Mouse (Mus musculus) limb, embryonic 12.5 days (tissue): ENCODE results near the gene Pdlim1. TPM values are rescaled to one million over a fixed set of nuclear protein-coding genes. Genes with fewer than 3 reads are reported as not detected.

Source experiments
- ATAC-seq: fragments of 200-750 bp; cut with Nextera tagmentation; 2 replicates; pipeline ENCODE4 v1.8.0; 2017; ENCODE audit warnings: low read depth, moderate TSS enrichment; ENCODE audit not compliant: insufficient number of reproducible peaks, insufficient read depth, low FRiP score, low TSS enrichment
- H3K27ac ChIP-seq: fragments of 300-500 bp; sonication (generic); 2 replicates; pipeline ENCODE4 v1.5.1; 2016; ENCODE audit warnings: mild to moderate bottlenecking, moderate library complexity
- H3K27me3 ChIP-seq: fragments of 300-500 bp; sonication (generic); 2 replicates; pipeline ENCODE4 v1.6.1; 2016; ENCODE audit warnings: mild to moderate bottlenecking, moderate library complexity
- H3K36me3 ChIP-seq: fragments of 300-500 bp; sonication (generic); 2 replicates; pipeline ENCODE4 v1.6.1; 2016; ENCODE audit warnings: mild to moderate bottlenecking, moderate library complexity
- H3K4me1 ChIP-seq: fragments of 300-500 bp; sonication (generic); replicated peaks from 2 replicates; pipeline ENCODE4 v1.6.1; 2016
- H3K4me2 ChIP-seq: fragments of 300-500 bp; sonication (generic); 2 replicates; pipeline ENCODE4 v1.6.1; 2016; ENCODE audit warnings: mild to moderate bottlenecking, moderate library complexity
- H3K4me3 ChIP-seq: fragments of 300-500 bp; sonication (generic); replicated peaks from 2 replicates; pipeline ENCODE4 v1.5.1; 2016; ENCODE audit warnings: mild to moderate bottlenecking
- H3K9ac ChIP-seq: fragments of 300-500 bp; sonication (generic); replicated peaks from 2 replicates; pipeline ENCODE4 v1.6.1; 2016; ENCODE audit warnings: mild to moderate bottlenecking, moderate library complexity
- H3K9me3 ChIP-seq: fragments of 300-500 bp; sonication (generic); 2 replicates; pipeline ENCODE4 v1.6.1; 2016; ENCODE audit warnings: mild to moderate bottlenecking, moderate library complexity
- WGBS: fragments of 180-500 bp; shearing (Covaris S2); methylation state at CpG from one replicate; pipeline ENCODE4 v1.1.7; 2016; 5-methylcytosine and 5-hydroxymethylcytosine counted together
- polyA plus RNA-seq: library from polyadenylated mRNA; unstranded; fragments of >200 nt; fragmentation: Nextera tagmentation; extraction: Ambion mirVana; gene quantifications from 2 replicates; pipeline ENCODE4 v1.2.1, GENCODE M21; 2016

Pdlim1 gene
- 89.9 and 92.1 TPM in 2 replicates for polyA plus RNA-seq

DNA sequence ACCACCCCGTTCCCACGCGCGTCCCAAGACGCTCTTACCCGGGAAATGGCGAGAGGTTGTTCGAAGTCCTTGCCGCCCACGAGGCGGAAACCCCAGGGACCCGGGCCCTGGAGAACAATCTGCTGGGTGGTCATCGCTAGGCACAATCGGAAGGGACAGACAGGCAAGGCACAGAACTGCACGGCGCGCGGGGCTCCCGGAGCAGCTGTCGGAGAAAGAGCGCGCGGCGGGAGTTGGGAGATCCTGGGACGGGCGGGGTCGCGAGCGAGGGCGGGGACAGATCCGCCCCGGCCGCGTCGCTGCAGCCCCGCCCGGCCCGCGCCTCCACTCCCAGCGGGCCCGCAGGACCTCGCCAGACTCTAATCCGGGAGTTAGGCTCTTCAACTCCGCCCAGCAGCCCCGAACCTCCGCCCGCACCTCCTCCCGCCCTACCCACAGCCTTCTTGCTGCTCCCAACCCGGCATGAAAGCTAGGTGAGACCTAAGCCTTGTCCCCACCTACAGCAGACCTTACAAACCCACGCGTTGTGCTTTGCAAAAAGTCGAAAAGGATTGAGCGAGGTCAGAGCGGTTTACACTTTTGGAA lies at the start of gene Pdlim1:
Gene Pdlim1, minus strand, starts transcription at position 535 of the 585 bp plus-strand sequence.
- Histone ChIP-seq H3K4me2 (peak within 1 kb of the TSS; percentile 95), H3K27me3 (peaks cover 47% of the 10 kb centered on the region), H3K27ac (no peak within 1 kb of the TSS), H3K9ac (peak within 1 kb of the TSS; percentile 66), H3K9me3 (no peaks in the 10 kb centered on the region), H3K4me1 (no peaks in the 10 kb centered on the region; the same call in 1 of the 2 replicates), H3K36me3 (no peaks in the 10 kb centered on the region), H3K4me3 (peak within 1 kb of the TSS; percentile 59)
- ATAC-seq, result peak; percentile 82
- WGBS, result under 1% methylated on average over 54 of the region's 54 CpGs

DNA sequence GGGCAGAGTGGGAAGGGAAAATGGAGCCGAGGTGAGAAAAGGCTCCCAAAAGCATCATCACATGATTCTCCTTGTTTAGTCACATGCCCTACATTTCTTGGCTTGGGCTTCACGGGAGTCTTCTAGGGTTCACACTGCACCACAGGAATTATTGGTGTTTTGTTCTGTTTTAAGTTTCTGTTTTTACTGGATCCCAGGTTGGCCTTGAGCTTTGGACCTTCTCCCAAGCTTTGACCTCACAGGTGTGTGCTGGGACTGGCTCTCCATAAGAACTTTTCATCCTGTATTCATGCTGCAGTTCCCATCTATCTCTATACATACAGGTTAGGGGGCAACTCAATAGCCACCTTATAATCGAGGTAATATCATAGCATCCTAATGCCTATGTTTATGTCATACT lies 47.6 kb upstream of the Pdlim1 start:
- Histone ChIP-seq H3K4me3 (no peak overlapping the region), H3K27me3 (no peaks in the 10 kb centered on the region), H3K4me2 (no peak overlapping the region), H3K9ac (no peak overlapping the region), H3K4me1 (no peaks in the 10 kb centered on the region), H3K36me3 (peaks cover 5% of the 10 kb centered on the region; the same call in 1 of the 2 replicates), H3K27ac (no peak overlapping the region), H3K9me3 (no peaks in the 10 kb centered on the region)
- ATAC-seq, result no peak
- WGBS, result 91% methylated on average over 3 of the region's 3 CpGs

DNA sequence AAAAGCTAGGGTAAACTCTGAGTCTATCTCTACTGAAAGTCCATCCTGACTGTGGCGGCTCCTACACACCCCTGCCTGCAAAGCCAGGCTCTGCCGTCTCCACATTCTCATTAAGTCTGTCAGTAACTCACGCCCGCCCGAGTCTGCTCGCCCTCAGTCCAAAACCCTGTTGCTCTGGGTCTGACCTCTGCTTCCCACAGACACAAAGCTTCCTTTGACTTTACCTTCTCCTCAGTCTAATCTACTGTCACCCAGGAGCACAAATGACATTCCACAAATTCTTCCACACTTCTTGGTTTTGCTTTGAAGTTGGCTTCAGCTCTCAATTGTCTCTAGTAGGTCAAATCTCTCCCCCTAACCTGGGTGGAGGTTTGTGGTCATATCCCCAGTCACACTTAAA lies 46.9 kb upstream of the Pdlim1 start:
- no peaks in the 10 kb centered on the region for H3K4me1 ChIP-seq
- H3K9ac ChIP-seq, result no peak overlapping the region
- ATAC-seq, result no peak
- WGBS, result 40% methylated on average over 6 of the region's 6 CpGs
- H3K4me2 ChIP-seq, result no peak overlapping the region
- no peaks in the 10 kb centered on the region for H3K27me3 ChIP-seq
- no peaks in the 10 kb centered on the region for H3K9me3 ChIP-seq
- no peak overlapping the region for H3K4me3 ChIP-seq
- H3K27ac ChIP-seq, result no peak overlapping the region
- H3K36me3 ChIP-seq, result peaks cover 5% of the 10 kb centered on the region; the same call in 1 of the 2 replicates

DNA sequence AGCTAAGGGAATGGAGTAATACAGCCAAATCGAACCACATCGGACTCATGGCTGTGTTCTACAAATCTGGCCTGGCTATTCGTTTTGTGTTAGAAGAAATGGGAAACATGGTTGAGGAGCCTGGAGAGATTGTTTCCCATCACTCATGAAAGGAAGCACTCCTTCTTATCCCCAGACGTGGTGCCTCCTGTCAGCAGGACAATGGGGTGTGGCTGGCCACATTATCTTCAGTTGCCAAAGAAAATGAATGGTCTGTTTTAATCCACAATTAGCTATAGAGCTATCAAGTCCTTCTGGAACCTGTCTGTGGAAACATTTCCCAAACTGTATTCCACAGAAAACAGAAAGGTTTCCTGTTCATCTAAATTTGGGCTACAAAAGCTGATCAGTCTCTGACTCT lies 45.4 kb upstream of the Pdlim1 start:
- no peak overlapping the region for H3K4me3 ChIP-seq
- H3K4me1 ChIP-seq, result no peaks in the 10 kb centered on the region
- no peak for ATAC-seq
- WGBS, result 78% methylated on average over 4 of the region's 4 CpGs
- H3K27me3 ChIP-seq, result no peaks in the 10 kb centered on the region
- no peaks in the 10 kb centered on the region for H3K9me3 ChIP-seq
- H3K4me2 ChIP-seq, result no peak overlapping the region
- no peak overlapping the region for H3K27ac ChIP-seq
- no peak overlapping the region for H3K9ac ChIP-seq
- H3K36me3 ChIP-seq, result peaks cover 5% of the 10 kb centered on the region; the same call in 1 of the 2 replicates

DNA sequence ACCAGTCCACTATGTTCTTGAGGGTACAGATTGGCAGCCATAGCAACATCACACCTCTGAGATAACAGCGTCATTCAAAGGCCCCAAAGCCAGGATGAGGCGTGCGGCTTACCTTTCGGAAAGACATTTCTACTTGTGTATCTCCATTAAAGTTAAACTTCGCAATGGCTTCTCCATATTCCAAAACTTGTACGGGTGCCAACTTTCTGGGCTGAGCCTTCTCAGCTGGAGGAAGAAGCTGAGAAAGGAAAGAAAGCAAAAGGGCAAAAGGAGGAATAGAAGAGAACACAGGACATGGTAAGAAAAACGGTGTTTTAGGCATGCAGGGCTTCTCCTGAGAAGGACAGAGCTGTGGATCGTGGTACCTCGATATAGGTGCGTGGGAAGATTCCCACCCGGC lies 42.6 kb upstream of the Pdlim1 start:
- Histone ChIP-seq H3K4me1 (no peaks in the 10 kb centered on the region), H3K27me3 (no peaks in the 10 kb centered on the region), H3K27ac (no peak overlapping the region), H3K36me3 (peaks cover 18% of the 10 kb centered on the region), H3K9me3 (no peaks in the 10 kb centered on the region), H3K9ac (no peak overlapping the region), H3K4me3 (no peak overlapping the region), H3K4me2 (no peak overlapping the region)
- ATAC-seq, result no peak
- 92% methylated on average over 11 of the region's 11 CpGs for WGBS

DNA sequence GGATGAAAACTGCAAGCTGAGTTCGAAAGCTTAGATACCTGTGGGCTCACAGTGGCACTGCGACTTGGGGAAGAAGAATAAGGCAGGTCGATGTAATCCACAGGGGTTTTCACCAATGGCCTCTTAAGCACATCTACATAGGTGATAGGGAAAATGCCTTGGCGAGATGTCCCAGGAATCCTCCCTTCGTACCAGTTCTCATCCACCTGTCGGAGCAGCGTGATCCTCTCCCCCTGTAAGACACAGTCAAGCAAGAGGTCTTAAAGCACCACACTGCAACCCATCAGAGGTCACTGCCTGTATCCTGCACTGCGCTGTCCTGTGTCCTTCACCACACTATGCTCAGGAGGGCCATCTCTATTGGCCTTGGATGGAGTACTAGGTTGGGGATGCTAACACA lies 40.0 kb upstream of the Pdlim1 start:
- no peak for ATAC-seq
- no peaks in the 10 kb centered on the region for H3K9me3 ChIP-seq
- peaks cover 25% of the 10 kb centered on the region for H3K36me3 ChIP-seq
- H3K9ac ChIP-seq, result no peak overlapping the region
- H3K4me2 ChIP-seq, result no peak overlapping the region
- WGBS, result 94% methylated on average over 8 of the region's 8 CpGs
- H3K27me3 ChIP-seq, result no peaks in the 10 kb centered on the region
- no peak overlapping the region for H3K4me3 ChIP-seq
- H3K27ac ChIP-seq, result no peak overlapping the region
- H3K4me1 ChIP-seq, result no peaks in the 10 kb centered on the region

DNA sequence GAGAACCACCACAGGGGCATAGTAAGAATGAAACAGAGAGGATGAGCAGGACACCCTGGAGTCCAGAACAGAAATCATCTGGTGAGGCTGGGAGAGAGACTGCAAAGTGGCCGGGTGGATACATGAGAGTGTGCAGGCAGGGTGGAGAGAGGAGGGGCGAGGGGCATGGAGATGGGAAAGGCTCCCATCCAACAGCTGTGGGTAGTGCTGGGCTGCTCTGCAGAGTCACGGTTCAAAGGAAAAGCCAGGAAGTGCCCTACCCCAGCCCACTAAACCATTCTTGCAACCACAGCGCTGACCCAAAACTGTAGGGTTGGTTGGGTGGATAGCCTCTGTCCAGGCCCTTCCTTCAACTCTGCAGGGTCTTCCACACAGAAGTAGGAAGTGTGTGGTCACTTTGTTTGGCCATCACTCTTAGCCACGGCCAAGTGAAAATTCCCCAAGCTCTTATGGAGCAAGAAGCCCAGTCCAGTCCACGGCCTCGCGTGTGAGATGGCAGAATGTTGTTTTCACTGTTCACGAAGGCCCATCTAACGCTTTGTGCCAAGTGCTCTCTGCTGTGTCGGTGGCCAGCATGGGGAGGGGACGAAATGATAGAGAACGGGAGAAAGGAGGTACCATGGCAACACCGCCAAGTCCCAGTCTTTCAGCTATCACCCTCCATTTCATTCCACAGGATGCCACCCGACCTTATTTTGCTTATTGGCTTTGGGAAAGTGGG lies 38.9 kb upstream of the Pdlim1 start:
- Histone ChIP-seq H3K27ac (no peak overlapping the region), H3K4me1 (no peaks in the 10 kb centered on the region), H3K9me3 (no peaks in the 10 kb centered on the region), H3K9ac (no peak overlapping the region), H3K4me2 (no peak overlapping the region), H3K4me3 (no peak overlapping the region), H3K36me3 (peaks cover 25% of the 10 kb centered on the region), H3K27me3 (no peaks in the 10 kb centered on the region)
- 85% methylated on average over 15 of the region's 15 CpGs for WGBS
- no peak for ATAC-seq

DNA sequence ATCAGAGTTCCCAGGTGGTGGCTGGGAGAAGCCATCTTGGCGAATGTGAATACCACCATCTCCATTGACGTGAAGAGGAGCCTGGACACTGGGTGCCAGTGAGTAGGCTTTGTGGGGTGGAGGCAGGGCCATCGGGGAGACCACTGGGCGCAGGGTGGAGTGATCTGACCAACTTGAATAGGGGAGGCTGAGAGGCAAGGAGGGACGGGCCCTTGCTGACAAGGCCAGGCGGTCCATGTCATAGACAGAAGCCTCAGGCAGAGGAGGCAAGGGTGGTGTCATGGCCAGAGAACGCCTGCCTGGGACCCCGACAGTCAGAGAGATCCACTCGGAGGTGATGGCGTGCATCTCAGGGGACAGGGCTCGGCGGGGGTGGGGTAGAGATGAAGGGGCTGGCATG lies 38.3 kb upstream of the Pdlim1 start:
- no peak overlapping the region for H3K27ac ChIP-seq
- H3K9ac ChIP-seq, result no peak overlapping the region
- no peaks in the 10 kb centered on the region for H3K27me3 ChIP-seq
- WGBS, result 92% methylated on average over 12 of the region's 12 CpGs
- no peaks in the 10 kb centered on the region for H3K9me3 ChIP-seq
- H3K4me1 ChIP-seq, result no peaks in the 10 kb centered on the region
- no peak overlapping the region for H3K4me2 ChIP-seq
- ATAC-seq, result no peak
- no peak overlapping the region for H3K4me3 ChIP-seq
- H3K36me3 ChIP-seq, result peaks cover 25% of the 10 kb centered on the region

DNA sequence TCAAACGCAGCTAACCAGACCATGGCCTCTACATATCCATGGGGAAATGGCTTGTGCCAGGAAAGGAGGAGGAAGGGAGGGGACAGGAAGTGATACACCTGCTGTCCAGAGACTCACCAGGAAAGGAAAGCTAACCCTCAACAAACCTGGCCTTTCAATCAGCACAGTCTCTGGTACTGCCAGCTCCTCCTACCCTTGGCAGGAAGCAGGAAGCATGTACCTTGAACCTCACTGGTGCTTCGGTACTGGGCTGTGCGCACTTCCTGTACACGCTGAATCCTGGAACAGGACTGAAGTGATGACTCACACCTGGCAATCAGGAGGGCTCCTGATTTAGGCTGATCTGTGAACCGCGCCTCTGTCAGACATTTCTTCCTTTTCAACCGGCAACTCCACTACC lies 35.9 kb upstream of the Pdlim1 start:
- Histone ChIP-seq H3K9me3 (no peaks in the 10 kb centered on the region), H3K4me1 (peaks cover 9% of the 10 kb centered on the region; the same call in 1 of the 2 replicates), H3K27ac (no peak overlapping the region), H3K36me3 (peaks cover 25% of the 10 kb centered on the region), H3K9ac (no peak overlapping the region), H3K4me3 (no peak overlapping the region), H3K27me3 (no peaks in the 10 kb centered on the region), H3K4me2 (no peak overlapping the region)
- no peak for ATAC-seq
- WGBS, result 86% methylated on average over 7 of the region's 7 CpGs

DNA sequence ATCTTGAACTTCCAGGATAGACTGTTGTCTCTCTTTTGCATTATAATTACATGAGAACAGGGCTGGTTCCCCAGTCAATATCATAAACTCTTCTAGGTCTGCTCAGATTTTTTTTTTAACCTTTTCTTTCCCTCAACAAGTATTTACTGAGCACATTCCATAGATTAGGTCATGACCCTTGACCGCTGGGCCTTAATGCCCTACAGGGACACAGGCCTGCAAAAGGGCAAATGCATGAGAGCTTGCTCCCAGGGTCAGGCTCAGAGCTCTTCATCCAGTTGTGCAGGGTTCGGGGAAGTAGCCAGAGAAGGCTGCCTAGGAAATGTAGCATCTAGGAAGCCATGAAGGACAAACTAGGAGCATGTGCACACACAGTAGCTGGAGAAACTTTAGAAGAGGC lies 35.0 kb upstream of the Pdlim1 start:
- ATAC-seq, result no peak
- Histone ChIP-seq H3K27me3 (no peaks in the 10 kb centered on the region), H3K36me3 (peaks cover 24% of the 10 kb centered on the region), H3K4me3 (no peak overlapping the region), H3K9ac (no peak overlapping the region), H3K4me2 (no peak overlapping the region), H3K4me1 (peaks cover 9% of the 10 kb centered on the region; the same call in 1 of the 2 replicates), H3K9me3 (no peaks in the 10 kb centered on the region), H3K27ac (no peak overlapping the region)
- 74% methylated on average over 2 of the region's 2 CpGs for WGBS

DNA sequence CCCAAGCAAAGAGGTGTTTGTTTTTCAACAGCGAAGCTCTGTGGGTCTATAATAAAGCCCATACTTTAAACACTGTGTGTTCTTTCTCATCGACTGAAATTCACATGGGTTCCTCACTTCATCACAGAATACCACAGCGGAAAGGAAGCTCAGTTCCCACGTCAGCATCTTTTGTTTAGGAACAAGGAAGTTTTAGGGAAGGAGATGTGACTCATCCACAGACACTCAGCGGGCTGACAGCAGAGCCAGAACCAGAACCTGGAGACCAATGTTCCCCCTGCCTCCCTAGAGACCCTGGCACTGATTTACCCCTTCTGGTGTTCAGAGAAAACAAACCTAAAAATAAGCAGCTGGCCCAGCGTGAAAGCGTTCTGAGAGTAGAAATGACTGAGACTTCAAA lies 33.8 kb upstream of the Pdlim1 start:
- no peak for ATAC-seq
- no peak overlapping the region for H3K9ac ChIP-seq
- no peaks in the 10 kb centered on the region for H3K27me3 ChIP-seq
- WGBS, result 78% methylated on average over 7 of the region's 7 CpGs
- no peak overlapping the region for H3K27ac ChIP-seq
- no peak overlapping the region for H3K4me2 ChIP-seq
- no peaks in the 10 kb centered on the region for H3K9me3 ChIP-seq
- H3K4me3 ChIP-seq, result no peak overlapping the region
- peaks cover 9% of the 10 kb centered on the region; the same call in 1 of the 2 replicates for H3K4me1 ChIP-seq
- H3K36me3 ChIP-seq, result peaks cover 14% of the 10 kb centered on the region
